Mouse (Mus musculus): ENCODE data around the gene Olfr15.
A peak's percentile ranks its signal among the peaks of the same experiment; 100 is the strongest.

The Olfr15 gene

GRCm38 (mm10) chr16:3876346-3876745 lies 45.7 kb downstream of the Olfr15 start:
- DNase-seq (ENCODE audit: low read depth) = no peak

- DNase-seq (ENCODE audit: low read depth) = peak; percentile 94
These were observed 53.8 kb downstream of the Olfr15 start, which contains the start of the genes Zfp597 and Gm20695 for GRCm38 (mm10) chr16:3884201-3885064. Zfp597 (minus strand) TSS chr16:3884561. Gm20695 (plus strand) TSS chr16:3884648.

GRCm38 (mm10) chr16:3885065-3885670 lies 54.5 kb downstream of the Olfr15 start:
- DNase-seq (ENCODE audit: low read depth) = peak; percentile 34

- DNase-seq (ENCODE audit: low read depth) = no peak
These were observed 61.1 kb downstream of the Olfr15 start for GRCm38 (mm10) chr16:3891621-3892295.

GRCm38 (mm10) chr16:3893739-3894138 lies 63.1 kb downstream of the Olfr15 start:
- DNase-seq (ENCODE audit: low read depth) = no peak

Measured in naive thymus-derived CD4-positive, alpha-beta T cell, adult 2 months (primary cell).